Mouse (Mus musculus) heart, postnatal 0 days (tissue): ENCODE measurements around the gene Ank.

ENCODE experiments used
- CTCF ChIP-seq: IDR thresholded peaks from 2 replicates; pipeline ENCODE4 v1.5.1; 2016; ENCODE audit warnings: antibody characterized with exemption, control low read depth, low read depth
- EP300 ChIP-seq: IDR thresholded peaks from 2 replicates; pipeline ENCODE4 v1.6.1; 2016; ENCODE audit warnings: antibody characterized with exemption, low read depth

GRCm38 (mm10) chr15:27452496-27452895, 14.0 kb upstream of the Ank start:
- TF ChIP-seq CTCF (no peak), EP300 (no peak)
